Mouse (Mus musculus) spleen, adult 2 months (tissue): ENCODE measurements around the gene Cacng4.

Experiments
- CTCF ChIP-seq: fragments of 200-500 bp; IDR thresholded peaks from 2 replicates; pipeline ENCODE4 v1.5.1; 2011; ENCODE audit warnings: mild to moderate bottlenecking, inconsistent platforms; ENCODE audit not compliant: insufficient read depth, insufficient read length, insufficient replicate concordance; ENCODE audit errors: extremely low read depth
- POLR2A ChIP-seq: fragments of 200-500 bp; IDR thresholded peaks from 2 replicates; pipeline ENCODE4 v1.6.1; 2011; ENCODE audit warnings: low read depth, low read length, inconsistent platforms

GRCm38 (mm10) chr11:107707897-107708610, 86.3 kb downstream of the Cacng4 start:
- no peak for TF ChIP-seq CTCF
- no peak for TF ChIP-seq POLR2A
